Mouse (Mus musculus): ENCODE measurements around the gene Ptov1.

DNA sequence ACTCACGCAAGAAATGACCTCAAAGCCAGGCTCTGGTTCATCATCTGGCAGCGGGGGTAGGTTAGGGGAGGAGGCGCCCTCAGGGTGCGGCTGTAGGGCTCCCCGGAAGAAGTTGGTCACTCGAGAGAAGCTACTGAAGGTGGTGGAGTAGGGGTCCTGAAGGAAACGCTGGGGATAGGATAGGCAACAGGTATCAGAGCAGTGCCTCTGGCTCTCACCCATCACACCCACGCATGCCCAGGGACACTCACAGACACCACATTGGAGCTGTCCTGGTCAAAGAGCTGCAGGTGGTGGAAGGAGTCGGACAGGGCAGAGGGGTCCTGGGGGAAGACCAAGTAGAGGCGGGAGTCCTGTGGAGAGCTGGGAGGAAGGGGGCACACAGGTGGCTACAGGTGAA lies 24.6 kb downstream of the Ptov1 start:
- no peak for TF ChIP-seq CTCF (IDR thresholded peaks at IDR 0.05)
- TF ChIP-seq EP300 (IDR thresholded peaks at IDR 0.05), result no peak
